Mouse (Mus musculus) kidney, adult 8-10 months (tissue): Measurements from ENCODE around the gene Btg4.
A peak's percentile ranks its signal among the peaks of the same experiment; 100 is the strongest.
"Not testable (repeated sequence)": the region's sequence is repeated elsewhere in the genome, so short reads cannot be mapped to it uniquely, and the experiment has no call there.

Experiments
- DNase-seq, 2 experiments: peaks; one replicate each; pipeline ENCODE4 v3.0.0; 2022

The Btg4 gene

GRCm38 (mm10) chr9:51096306-51096705, 35.6 kb downstream of the Btg4 start:
- no peak for DNase-seq

GRCm38 (mm10) chr9:51101756-51102425, 41.2 kb downstream of the Btg4 start, which contains the start of gene 4833427G06Rik:
4833427G06Rik (minus strand) TSS chr9:51102078.
- peak; percentile 27 to 52 for DNase-seq

GRCm38 (mm10) chr9:51102963-51103807, 42.5 kb downstream of the Btg4 start:
- peak; percentile 6 to 35 for DNase-seq

- DNase-seq = peak; percentile 8 to 29
These were observed 43.3 kb downstream of the Btg4 start for GRCm38 (mm10) chr9:51103808-51104514.

GRCm38 (mm10) chr9:51105751-51106150, 45.0 kb downstream of the Btg4 start:
- no peak for DNase-seq

- DNase-seq = no peak
These were observed 54.1 kb downstream of the Btg4 start for GRCm38 (mm10) chr9:51114767-51115166.

- DNase-seq = peak in 1 of 2 experiments; percentile 22
These were observed 76.3 kb downstream of the Btg4 start for GRCm38 (mm10) chr9:51136985-51137384.

- no peak for DNase-seq
These were observed 76.7 kb downstream of the Btg4 start for GRCm38 (mm10) chr9:51137432-51137831.

- no peak for DNase-seq
These were observed 77.1 kb downstream of the Btg4 start for GRCm38 (mm10) chr9:51137836-51138235.

GRCm38 (mm10) chr9:51138301-51138700, 77.6 kb downstream of the Btg4 start:
- DNase-seq = no peak

- not testable (repeated sequence) for DNase-seq
These were observed 78.7 kb downstream of the Btg4 start for GRCm38 (mm10) chr9:51139401-51139800.

GRCm38 (mm10) chr9:51140711-51141110, 80.0 kb downstream of the Btg4 start:
- DNase-seq = no peak

GRCm38 (mm10) chr9:51143437-51143836, 82.7 kb downstream of the Btg4 start:
- no peak for DNase-seq

GRCm38 (mm10) chr9:51144218-51144617, 83.5 kb downstream of the Btg4 start:
- DNase-seq = no peak

- no peak for DNase-seq
These were observed 85.8 kb downstream of the Btg4 start for GRCm38 (mm10) chr9:51146496-51146895.

GRCm38 (mm10) chr9:51147294-51147693, 86.6 kb downstream of the Btg4 start:
- no peak for DNase-seq

- DNase-seq = peak; percentile 33 to 68
These were observed 91.5 kb downstream of the Btg4 start for GRCm38 (mm10) chr9:51152079-51152752.

GRCm38 (mm10) chr9:51161771-51162388, 101.2 kb downstream of the Btg4 start:
- peak; percentile 49 to 78 for DNase-seq

- DNase-seq = no peak
These were observed 103.3 kb downstream of the Btg4 start for GRCm38 (mm10) chr9:51163989-51164388.

- no peak for DNase-seq
These were observed 104.8 kb downstream of the Btg4 start, which contains the start of gene Gm32742 for GRCm38 (mm10) chr9:51165312-51166180. Gm32742 (minus strand) TSS chr9:51165517.

GRCm38 (mm10) chr9:51167954-51168353, 107.3 kb downstream of the Btg4 start:
- no peak for DNase-seq
